Mouse (Mus musculus): ENCODE data around the gene Trex1.

DNA sequence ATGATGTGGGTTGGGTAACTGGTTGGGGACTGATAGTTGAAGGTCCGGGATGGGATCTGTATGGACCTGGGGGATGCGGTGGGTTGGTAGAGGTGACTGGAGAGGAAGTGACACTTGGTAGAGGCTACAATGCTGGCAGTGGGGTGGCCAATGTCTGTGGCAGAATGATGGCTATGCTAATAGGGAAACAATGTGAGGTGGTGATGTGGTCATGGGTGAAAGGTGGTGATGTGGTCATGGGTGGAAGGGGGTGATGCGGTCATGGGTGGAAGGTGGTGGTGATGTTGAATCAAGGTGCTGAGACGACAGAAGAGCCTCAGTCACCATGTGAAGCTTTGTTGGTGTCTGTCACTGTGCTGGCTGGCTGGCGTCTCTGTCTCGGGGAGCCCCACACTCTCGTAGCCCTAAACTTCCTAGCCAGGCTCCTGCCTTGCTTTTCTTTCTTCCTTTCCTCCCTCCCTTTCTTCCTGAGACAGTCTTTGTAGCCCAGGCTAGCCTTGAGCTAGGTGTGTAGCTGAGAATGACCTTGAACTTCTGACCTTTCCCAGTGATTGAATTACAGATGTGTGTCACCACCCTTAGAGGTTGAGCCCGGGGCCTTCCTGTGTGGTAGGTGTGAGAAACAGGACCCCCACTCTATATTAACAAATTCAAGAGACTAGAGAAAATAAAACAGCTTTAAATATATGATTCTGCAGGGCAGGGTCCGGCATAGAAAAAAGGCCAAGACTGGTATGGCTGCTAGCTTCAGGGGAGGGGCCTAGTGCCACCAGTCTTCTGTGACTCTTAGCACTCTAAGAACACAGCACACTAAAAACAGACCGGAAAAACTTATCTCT, 7.7 kb downstream of the Trex1 start:
- TF ChIP-seq CTCF (IDR thresholded peaks at IDR 0.05; ENCODE audit: borderline replicate concordance, insufficient read depth, low read depth, low read length) (no peak), POLR2A (IDR thresholded peaks at IDR 0.05; ENCODE audit: borderline replicate concordance, insufficient read depth, low read length) (no peak)

Measured in cerebellum, adult 2 months (tissue).